Mouse (Mus musculus) layer of hippocampus, adult 18-20 months (tissue): Measurements from ENCODE around the gene Upk1b. TPM values are rescaled to one million over a fixed set of nuclear protein-coding genes. Genes with fewer than 3 reads are reported as not detected.

Source experiments
- DNase-seq, 2 experiments: peaks; one replicate each; pipeline ENCODE4 v3.0.0; 2022; ENCODE audit warnings: low spot score in 2 of 2
- total RNA-seq, 2 experiments: library from RNA; stranded (reverse); gene quantifications; 2 replicates each; pipeline ENCODE4 v1.2.3; 2021

Upk1b gene
- total RNA-seq, 2 experiments from 2014 or later: 3.0 to 5.4 TPM

DNA sequence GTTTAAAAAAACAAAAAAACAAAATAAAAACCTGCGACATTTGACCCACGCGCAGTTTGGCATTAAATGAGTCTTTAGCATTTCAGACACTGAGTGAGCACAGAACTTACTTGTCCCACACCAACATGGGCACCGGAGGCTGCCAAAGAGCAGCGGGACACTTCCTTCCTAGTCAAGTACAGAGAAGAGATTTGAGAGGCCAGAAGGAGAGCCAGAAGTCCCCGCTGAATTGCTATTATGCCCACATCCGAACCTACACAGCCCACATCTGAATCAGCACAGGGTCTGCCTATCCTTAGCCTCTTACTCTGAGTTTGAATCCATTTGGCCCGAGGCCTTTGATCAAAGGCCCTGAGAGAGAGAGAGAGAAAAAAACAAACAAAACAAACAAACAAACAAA, 75.9 kb downstream of the Upk1b start:
- DNase-seq: no peak

Other genes starting within 250 kb of the Upk1b start
- 10 to 100 TPM; 24.4 to 24.8 TPM for gene Tmem39a, start 241.6 kb downstream of the Upk1b start, total RNA-seq
- gene Arhgap31, start 87.1 kb downstream of the Upk1b start, total RNA-seq: 10 to 100 TPM; 18.0 to 19.5 TPM
- 10 to 100 TPM; 35.1 to 35.7 TPM for gene B4galt4, start 58.1 kb downstream of the Upk1b start, total RNA-seq
- not detected for gene 4930435E12Rik, start 28.4 kb upstream of the Upk1b start, total RNA-seq
- gene Igsf11, start 92.3 kb upstream of the Upk1b start, total RNA-seq: 10 to 100 TPM; 46.6 to 47.2 TPM